Comparison of ENCODE assay signal across 8 mouse cellular contexts in genomic region chr19:5893282-5894001, GRCm38 (mm10). TPM values are rescaled to one million over a fixed set of nuclear protein-coding genes. Genes with fewer than 3 reads are reported as not detected.
DNase-seq lines count a peak whose midpoint lies in the region; ATAC-seq and TF ChIP-seq lines count a peak whose summit lies in the region.

No protein-coding gene starts in this region.

- H3K4me1 ChIP-seq in forebrain, embryonic 13.5 days, result peaks cover 37% of the 10 kb centered on the region
- H3K4me1 ChIP-seq in liver, embryonic 14.5 days (replicated peaks; ENCODE audit: control insufficient read depth in 2 of 2, insufficient read depth in 2 of 2, low read length in 1 of 2), result peaks cover 4 to 13% of the 10 kb centered on the region in 2 experiments; a peak in 3 of 4 replicates

- H3K27ac ChIP-seq in forebrain, embryonic 13.5 days, result peak overlapping the region; percentile 57
- peak overlapping the region; percentile 64 for H3K27ac ChIP-seq in liver, embryonic 14.5 days

- H3K36me3 ChIP-seq in C2C12 (ENCODE audit: control insufficient read depth, insufficient read depth), result peaks cover 31% of the 10 kb centered on the region
- H3K36me3 ChIP-seq in forebrain, embryonic 13.5 days (ENCODE audit: poor library complexity, severe bottlenecking), result peaks cover 41% of the 10 kb centered on the region
- H3K36me3 ChIP-seq in liver, embryonic 14.5 days (replicated peaks; ENCODE audit: control insufficient read depth, insufficient read depth, low read depth), result peaks cover 15% of the 10 kb centered on the region

- TF ChIP-seq CTCF in C2C12 (IDR thresholded peaks at IDR 0.05; ENCODE audit: control insufficient read depth, insufficient read depth, insufficient read length), result no peak
- no peak for TF ChIP-seq CTCF in liver, embryonic 14.5 days (IDR thresholded peaks at IDR 0.05; ENCODE audit: low read depth)

- no peaks in the 10 kb centered on the region for H3K9me3 ChIP-seq in forebrain, embryonic 13.5 days (replicated peaks)
- no peaks in the 10 kb centered on the region for H3K9me3 ChIP-seq in liver, embryonic 14.5 days (ENCODE audit: control insufficient read depth, low read length)

- H3K79me3 ChIP-seq in C2C12 (ENCODE audit: low read depth), result no peaks in the 10 kb centered on the region

- 12% methylated on average over 16 of the region's 31 CpGs for WGBS in forebrain, embryonic 13.5 days
- WGBS in liver, embryonic 14.5 days (ENCODE audit: insufficient replicate concordance), result 12% methylated on average over 31 of the region's 31 CpGs

- H3K9ac ChIP-seq in forebrain, embryonic 13.5 days, result peak overlapping the region; percentile 88
- H3K9ac ChIP-seq in liver, embryonic 14.5 days (replicated peaks), result peak overlapping the region; percentile 87

- no peak for TF ChIP-seq EP300 in liver, embryonic 14.5 days (IDR thresholded peaks at IDR 0.05; ENCODE audit: low read depth)

- peak overlapping the region; percentile 28 for H3K4me3 ChIP-seq in C2C12 (ENCODE audit: insufficient read depth, poor library complexity, severe bottlenecking)
- peak overlapping the region; percentile 64 for H3K4me3 ChIP-seq in forebrain, embryonic 13.5 days
- peak overlapping the region; percentile 76 to 82 for H3K4me3 ChIP-seq in liver, embryonic 14.5 days (ENCODE audit: insufficient read depth in 1 of 2, low read depth in 2 of 2, low read length in 2 of 2)

- H3K79me2 ChIP-seq in C2C12 (ENCODE audit: control insufficient read depth, insufficient read depth), result no peaks in the 10 kb centered on the region

- peak overlapping the region; percentile 77 for H3K4me2 ChIP-seq in forebrain, embryonic 13.5 days
- peak overlapping the region; percentile 95 for H3K4me2 ChIP-seq in liver, embryonic 14.5 days (ENCODE audit: low read depth)

- H3K27me3 ChIP-seq in C2C12 (ENCODE audit: control insufficient read depth, insufficient read depth, insufficient read length), result no peaks in the 10 kb centered on the region
- H3K27me3 ChIP-seq in forebrain, embryonic 13.5 days, result no peaks in the 10 kb centered on the region
- H3K27me3 ChIP-seq in liver, embryonic 14.5 days (ENCODE audit: control insufficient read depth, insufficient read depth, low read length), result no peaks in the 10 kb centered on the region

- no peak; the same call in 1 of the 2 replicates for ATAC-seq in forebrain, embryonic 13.5 days
- ATAC-seq in liver, embryonic 14.5 days (ENCODE audit: insufficient read depth), result peak; percentile 49; the same call in 1 of the 2 replicates

- H3ac ChIP-seq in C2C12 (ENCODE audit: control insufficient read depth, insufficient read length, low read depth), result peak overlapping the region; percentile 76

- DNase-seq in embryo, embryonic 10.5 days (ENCODE audit: low spot score), result peak; percentile 17
- DNase-seq in embryo, embryonic 11 days, result no peak
- DNase-seq in liver, embryonic 14.5 days (ENCODE audit: low read depth in 3 of 3, low spot score in 3 of 3), result no peak
- DNase-seq in frontal cortex, postnatal 36 days (ENCODE audit: low spot score in 2 of 2), result no peak
- DNase-seq in yolk sac, embryonic 10.5 days (ENCODE audit: low spot score), result no peak
- no peak for DNase-seq in urinary bladder, postnatal 10 days (ENCODE audit: low spot score)

TF ChIP-seq in C2C12, 6 proteins besides CTCF, POLR2A, EP300 and RAD21:
- TF ChIP-seq FOSL1 (IDR thresholded peaks at IDR 0.05; ENCODE audit: insufficient read depth, low read length, poor library complexity, severe bottlenecking), result no peak
- no peak for TF ChIP-seq MYOD1 (IDR thresholded peaks at IDR 0.05; ENCODE audit: control insufficient read depth, insufficient read length, low read depth)
- TF ChIP-seq MAX (IDR thresholded peaks at IDR 0.05), result no peak
- TF ChIP-seq USF1 (IDR thresholded peaks at IDR 0.05; ENCODE audit: low read depth), result no peak
- no peak for TF ChIP-seq MYOG (IDR thresholded peaks at IDR 0.05; ENCODE audit: control insufficient read depth, extremely low read depth, insufficient read length)
- no peak for TF ChIP-seq CEBPB (IDR thresholded peaks at IDR 0.05; ENCODE audit: low read depth)

RNA-seq across cellular contexts. Expression of gene Tigd3, which starts 0.5 kb away (rescaled TPM):
- 1.0 TPM for polyA plus RNA-seq in C2C12 (2012; fragmentation: generic; extraction: Trizol)
- 13.1 and 15.5 TPM in 2 replicates for polyA plus RNA-seq in forebrain, embryonic 13.5 days (2015; fragmentation: Nextera tagmentation; extraction: Ambion mirVana)
- 2.2 and 2.4 TPM in 2 replicates for polyA plus RNA-seq in liver, embryonic 14.5 days (2012; rRNA removed)
- polyA plus RNA-seq in liver, embryonic 14.5 days (2014; fragmentation: Nextera tagmentation; extraction: Ambion mirVana), result 1.1 TPM in 2 replicates

RNA-seq across cellular contexts. Expression of gene Slc25a45, which starts 15.8 kb away (rescaled TPM):
- polyA plus RNA-seq in C2C12 (2012; fragmentation: generic; extraction: Trizol), result 5.5 TPM
- polyA plus RNA-seq in forebrain, embryonic 13.5 days (2015; fragmentation: Nextera tagmentation; extraction: Ambion mirVana), result 1.2 and 1.4 TPM in 2 replicates
- polyA plus RNA-seq in liver, embryonic 14.5 days (2012; rRNA removed), result 5.3 and 5.8 TPM in 2 replicates
- polyA plus RNA-seq in liver, embryonic 14.5 days (2014; fragmentation: Nextera tagmentation; extraction: Ambion mirVana), result 3.2 and 4.6 TPM in 2 replicates

RNA-seq across cellular contexts. Expression of gene Frmd8, which starts 18.4 kb away (rescaled TPM):
- polyA plus RNA-seq in C2C12 (2012; fragmentation: generic; extraction: Trizol), result 44.1 TPM
- polyA plus RNA-seq in forebrain, embryonic 13.5 days (2015; fragmentation: Nextera tagmentation; extraction: Ambion mirVana), result 21.7 and 26.2 TPM in 2 replicates
- 5.9 and 6.7 TPM in 2 replicates for polyA plus RNA-seq in liver, embryonic 14.5 days (2012; rRNA removed)
- 6.6 and 8.4 TPM in 2 replicates for polyA plus RNA-seq in liver, embryonic 14.5 days (2014; fragmentation: Nextera tagmentation; extraction: Ambion mirVana)

RNA-seq across cellular contexts. Expression of gene Dpf2, which starts 19.4 kb away (rescaled TPM):
- polyA plus RNA-seq in C2C12 (2012; fragmentation: generic; extraction: Trizol), result 69.3 TPM
- 147 and 169 TPM in 2 replicates for polyA plus RNA-seq in forebrain, embryonic 13.5 days (2015; fragmentation: Nextera tagmentation; extraction: Ambion mirVana)
- 35.3 and 36.0 TPM in 2 replicates for polyA plus RNA-seq in liver, embryonic 14.5 days (2012; rRNA removed)
- 45.1 and 54.5 TPM in 2 replicates for polyA plus RNA-seq in liver, embryonic 14.5 days (2014; fragmentation: Nextera tagmentation; extraction: Ambion mirVana)

RNA-seq across cellular contexts. Expression of gene Cdc42ep2, which starts 31.2 kb away (rescaled TPM):
- 3.6 TPM for polyA plus RNA-seq in C2C12 (2012; fragmentation: generic; extraction: Trizol)
- 4.2 and 4.6 TPM in 2 replicates for polyA plus RNA-seq in forebrain, embryonic 13.5 days (2015; fragmentation: Nextera tagmentation; extraction: Ambion mirVana)
- polyA plus RNA-seq in liver, embryonic 14.5 days (2012; rRNA removed), result 2.2 and 2.3 TPM in 2 replicates
- polyA plus RNA-seq in liver, embryonic 14.5 days (2014; fragmentation: Nextera tagmentation; extraction: Ambion mirVana), result 1.6 and 2.1 TPM in 2 replicates

Comparison
In these comparisons a context has a peak if more than half of its experiments do, and no peak if none do; other contexts are left out.
1. H3K4me3 ChIP-seq: peak in every context shown above with its lines; median percentile 79 in liver, embryonic 14.5 days; 64 in forebrain, embryonic 13.5 days; 28 in C2C12.